Mouse (Mus musculus) B cell, adult 2 months (primary cell): ENCODE data around the gene Sirt6.
A peak's percentile ranks its signal among the peaks of the same experiment; 100 is the strongest.

ENCODE experiments used
- DNase-seq, 2 experiments: peaks; one replicate each; pipeline ENCODE4 v3.0.0; 2022

Gene Sirt6

DNA sequence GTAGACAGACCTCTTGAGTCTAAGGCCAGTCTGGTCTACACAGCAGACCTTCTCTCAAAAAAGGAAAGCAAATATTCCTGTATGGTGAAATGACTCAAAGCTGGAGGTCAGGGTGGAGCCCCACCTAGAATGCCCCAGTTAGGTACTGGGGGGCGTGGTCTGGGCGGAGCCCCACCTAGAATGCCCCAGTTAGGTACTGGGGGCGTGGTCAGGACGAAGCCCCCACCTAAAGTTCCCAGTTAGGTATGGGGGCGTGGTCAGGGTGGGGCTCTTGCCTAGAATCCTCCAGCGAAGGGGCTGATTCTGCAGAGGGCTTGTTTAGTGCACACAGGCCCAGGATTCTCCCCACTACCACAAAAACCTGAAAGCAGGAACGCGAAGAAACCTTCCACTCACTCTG lies 4.2 kb downstream of the Sirt6 start:
- no peak for DNase-seq

DNA sequence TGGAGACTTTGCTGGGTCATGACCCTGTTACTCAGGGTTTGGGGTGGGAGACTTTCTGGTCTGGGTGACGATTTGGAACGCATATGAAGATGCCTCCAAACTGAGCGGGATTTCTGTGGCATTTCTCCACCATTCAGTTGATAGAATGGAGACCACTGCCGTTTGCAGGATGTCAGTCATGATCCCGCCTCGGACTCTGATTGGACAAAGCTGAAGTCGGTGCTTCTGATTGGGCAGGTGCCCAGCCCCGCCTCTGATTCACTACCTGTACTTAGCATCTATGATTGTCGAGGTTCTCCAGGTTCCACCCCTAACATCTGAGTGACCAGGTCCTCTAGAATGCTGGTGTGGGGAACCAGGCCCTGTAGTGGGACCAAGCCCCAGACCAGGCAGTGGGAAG lies 6.8 kb downstream of the Sirt6 start:
- no peak for DNase-seq

DNA sequence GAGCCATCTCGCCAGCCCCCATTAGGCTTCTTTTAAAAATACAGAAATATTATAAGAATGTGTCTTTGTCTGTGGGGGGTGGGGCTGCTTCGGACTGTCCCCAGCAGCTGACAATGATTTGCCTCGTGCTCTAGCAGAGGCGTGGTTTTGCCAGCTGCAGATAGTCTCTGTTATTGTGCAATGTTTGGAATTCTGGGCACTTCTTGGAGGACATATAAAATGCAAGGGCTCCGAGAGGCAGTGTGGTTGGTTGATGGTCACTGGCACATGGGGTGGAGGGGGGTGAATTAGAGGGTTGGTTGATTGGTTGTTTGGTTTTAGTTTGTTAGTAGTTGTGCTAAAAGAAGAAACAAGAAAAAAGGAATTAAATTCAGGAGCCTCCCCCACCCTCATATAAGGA lies 7.6 kb downstream of the Sirt6 start:
- DNase-seq = no peak

DNA sequence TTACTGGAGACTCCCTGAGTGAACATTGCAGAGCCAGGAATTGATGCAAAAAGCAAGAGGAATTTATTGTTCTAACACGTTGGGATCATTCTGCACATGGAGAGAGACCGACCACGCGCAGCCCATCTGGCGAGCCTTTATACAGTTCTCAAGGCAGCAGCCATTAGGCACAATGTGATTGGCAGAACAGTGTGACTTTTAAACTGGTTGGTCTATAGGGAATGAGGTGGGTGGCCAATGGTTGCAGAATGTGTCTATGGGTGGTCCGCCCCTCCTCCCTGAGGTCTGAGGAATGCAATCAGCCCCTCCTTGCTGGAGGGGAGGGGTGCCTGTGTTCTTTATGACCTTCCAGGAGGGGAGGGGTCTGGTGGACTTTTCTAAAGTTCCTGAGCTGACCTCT lies 12.1 kb downstream of the Sirt6 start:
- DNase-seq = no peak

DNA sequence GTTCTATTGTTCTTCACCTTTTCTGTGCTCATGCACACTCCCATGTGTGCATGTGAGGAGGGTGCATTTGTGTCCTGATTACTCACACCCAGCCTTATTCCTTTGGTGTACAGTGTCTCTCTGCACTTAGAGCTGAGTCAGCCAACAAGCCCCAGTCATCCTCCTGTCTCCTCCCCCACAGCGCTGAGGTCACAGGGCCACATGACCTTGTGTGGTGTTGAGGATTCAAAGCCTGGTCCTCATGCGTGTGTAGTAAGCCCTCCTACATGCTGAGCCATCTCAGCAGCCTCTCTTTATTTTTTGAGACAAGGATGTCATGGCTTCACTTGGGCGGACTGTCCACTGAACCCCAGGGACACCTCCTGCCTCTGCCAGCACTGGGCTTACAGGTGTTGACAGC lies 14.8 kb downstream of the Sirt6 start:
- DNase-seq = no peak

DNA sequence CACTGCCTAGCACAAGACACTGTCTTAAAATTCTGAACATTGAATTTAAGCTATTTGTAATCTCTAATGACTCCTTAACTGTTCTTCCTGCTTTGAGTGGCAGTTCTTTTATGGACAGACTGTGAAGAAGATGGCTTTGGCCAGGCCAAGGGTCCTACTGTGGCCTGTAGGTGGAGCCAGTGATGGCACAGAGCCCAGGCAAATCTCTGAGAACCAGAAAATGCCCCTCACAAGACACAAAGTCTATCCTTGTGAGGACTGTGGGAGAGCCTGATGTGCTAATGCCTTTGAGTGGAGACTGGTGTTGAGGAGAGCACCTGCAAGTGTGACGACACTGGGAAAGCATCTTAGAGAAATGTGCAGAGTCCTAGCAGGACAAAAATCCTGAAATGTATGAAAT lies 19.3 kb downstream of the Sirt6 start:
- DNase-seq = no peak

DNA sequence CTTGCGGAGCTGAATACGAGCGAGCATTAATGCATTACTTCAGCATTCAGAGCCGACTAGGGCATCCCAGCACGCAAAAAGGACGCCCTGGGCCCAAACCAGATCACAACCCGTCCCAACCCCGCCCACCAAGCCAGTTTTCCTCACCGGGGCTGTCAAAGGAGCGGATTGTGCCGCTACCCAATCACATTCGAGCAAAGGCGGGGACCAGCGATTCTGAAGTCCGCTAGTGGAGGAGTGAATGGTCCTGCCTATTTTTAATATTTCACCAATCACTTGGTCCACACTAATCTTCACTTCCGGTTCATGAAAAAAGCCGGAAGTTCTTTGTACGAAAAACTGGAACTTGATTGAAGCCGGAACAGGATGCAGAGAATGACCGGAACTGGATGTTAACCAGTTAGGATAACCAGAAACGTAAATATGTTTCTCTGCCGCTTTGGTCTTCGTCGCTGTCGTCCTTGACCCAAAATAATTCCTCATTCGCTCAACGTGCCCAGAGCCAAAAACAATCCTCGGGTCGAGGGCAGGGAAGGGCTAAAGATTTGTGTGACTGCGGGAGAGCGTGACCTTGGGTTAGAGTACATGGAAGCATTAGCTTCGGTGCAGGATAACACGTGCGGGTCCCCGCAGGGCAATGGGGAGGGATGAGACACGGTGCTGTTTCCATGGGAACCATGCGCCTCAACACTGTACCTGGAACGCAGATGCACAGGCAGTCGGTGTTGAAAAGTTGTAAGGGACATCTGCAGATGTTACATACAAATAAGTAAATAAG lies 21.4 kb downstream of the Sirt6 start, which contains the start of gene BC025920:
Gene BC025920, plus strand, starts transcription at position 297 of the 778 bp plus-strand sequence.
- peak; percentile 84 to 86 for DNase-seq

DNA sequence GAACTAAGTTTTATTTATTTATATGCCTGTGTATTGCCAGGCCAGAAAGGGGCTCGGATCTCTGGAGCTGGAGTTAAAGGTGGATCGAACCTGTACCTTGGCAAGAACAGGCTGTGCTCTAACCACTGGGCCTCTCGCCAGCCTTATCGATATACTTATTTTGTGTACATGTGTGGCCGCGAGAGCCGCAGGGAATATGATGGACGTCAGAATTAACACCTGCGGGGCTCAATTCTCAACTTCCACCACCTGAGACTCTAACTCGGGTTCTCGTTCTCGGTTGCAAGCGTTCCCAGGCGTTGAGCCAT lies 22.0 kb downstream of the Sirt6 start:
- no peak for DNase-seq

DNA sequence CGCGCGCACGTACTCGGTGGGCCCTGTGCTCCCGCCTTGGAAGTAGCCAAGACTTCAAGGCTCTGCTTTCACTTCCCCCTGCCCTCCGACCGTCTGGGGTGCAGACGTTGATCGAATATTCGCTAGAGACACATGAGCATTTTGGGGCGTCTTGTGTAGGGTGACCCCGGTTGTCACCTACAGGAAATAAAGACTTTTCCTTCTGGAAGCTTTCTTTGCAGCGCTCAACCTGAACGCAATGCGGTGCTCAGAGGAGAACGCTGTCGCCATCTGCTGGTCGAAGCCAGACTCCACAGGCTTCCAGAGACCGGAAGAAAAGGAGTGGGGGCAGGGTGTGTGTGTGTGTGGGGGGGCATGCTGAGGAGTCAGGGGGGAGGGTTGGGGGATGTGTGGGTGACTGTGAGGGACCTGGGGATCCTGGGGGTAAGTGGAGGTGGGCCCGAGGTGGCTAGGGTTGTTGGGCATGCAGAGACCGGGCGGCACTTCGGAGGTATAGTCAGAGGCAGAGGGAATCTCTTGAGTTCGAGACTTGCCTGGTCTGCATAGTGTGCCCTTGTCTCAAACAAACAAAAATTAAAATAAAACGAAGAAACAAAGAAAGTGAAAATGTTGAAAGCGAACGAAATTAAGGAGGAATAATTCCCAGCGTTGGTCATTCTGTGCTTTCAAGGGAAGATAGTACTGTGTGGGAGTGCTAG lies 22.5 kb downstream of the Sirt6 start:
- peak; percentile 84 to 85 for DNase-seq

DNA sequence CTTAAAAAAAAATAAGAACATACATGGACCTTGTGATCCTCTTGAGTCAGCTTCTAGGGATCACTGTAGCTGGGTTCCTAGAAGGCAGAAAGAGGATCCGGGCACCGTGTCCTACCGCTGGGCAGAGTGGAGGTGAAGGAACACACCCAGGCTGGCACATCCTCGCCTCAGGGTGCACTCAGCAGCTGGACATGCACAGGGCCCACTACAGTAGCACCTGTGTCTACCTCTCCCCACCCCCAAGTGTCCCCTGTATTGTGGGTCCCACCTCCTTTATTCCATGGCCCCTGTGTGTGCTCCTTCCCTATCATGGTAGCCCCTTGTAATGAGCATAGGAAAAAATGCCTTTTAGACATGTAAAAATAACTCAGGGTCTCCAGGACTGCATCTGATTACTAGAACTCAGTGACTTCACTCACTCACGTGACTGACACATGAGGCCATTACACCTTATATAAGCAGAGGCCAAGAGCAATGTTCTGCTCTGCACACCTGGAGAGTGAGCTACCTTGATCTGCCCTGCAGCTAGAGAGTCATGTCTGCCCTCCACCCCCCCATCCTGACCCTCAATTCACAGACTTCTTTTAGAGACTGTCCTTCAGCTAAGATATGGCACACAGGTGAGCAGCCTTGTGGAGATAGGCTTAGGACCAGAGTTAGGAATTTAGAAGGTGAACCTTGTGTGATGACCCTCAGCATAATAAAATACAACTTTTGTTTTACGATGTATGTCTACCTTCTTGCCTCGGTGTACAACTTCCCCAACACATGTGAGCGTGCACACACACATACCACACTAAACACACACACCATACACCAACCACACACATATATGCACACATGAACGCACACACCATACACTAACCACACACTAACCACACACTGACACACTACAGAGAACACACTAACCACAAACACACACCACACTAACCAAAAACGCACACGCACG lies 23.3 kb downstream of the Sirt6 start:
- peak; percentile 20 to 29 for DNase-seq

DNA sequence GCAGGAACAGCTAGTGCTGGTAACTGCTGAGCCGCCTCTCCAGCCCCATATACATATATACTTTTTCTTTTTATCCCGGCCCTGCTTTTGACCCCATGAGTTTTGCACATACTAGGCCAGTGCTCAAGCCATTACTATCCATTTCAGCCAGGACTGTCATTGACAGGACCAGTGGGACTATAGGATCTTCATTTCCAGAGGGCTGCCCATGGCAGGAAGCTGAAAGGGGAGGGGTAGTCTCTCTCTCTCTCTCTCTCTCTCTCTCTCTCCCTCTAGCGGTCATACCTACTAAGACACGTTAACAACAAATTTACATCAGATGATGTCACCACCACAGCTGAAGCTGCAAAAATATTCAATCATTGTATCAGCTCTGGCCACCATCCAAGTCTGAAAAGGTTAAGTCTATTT lies 24.9 kb downstream of the Sirt6 start:
- peak; percentile 52 to 53 for DNase-seq

DNA sequence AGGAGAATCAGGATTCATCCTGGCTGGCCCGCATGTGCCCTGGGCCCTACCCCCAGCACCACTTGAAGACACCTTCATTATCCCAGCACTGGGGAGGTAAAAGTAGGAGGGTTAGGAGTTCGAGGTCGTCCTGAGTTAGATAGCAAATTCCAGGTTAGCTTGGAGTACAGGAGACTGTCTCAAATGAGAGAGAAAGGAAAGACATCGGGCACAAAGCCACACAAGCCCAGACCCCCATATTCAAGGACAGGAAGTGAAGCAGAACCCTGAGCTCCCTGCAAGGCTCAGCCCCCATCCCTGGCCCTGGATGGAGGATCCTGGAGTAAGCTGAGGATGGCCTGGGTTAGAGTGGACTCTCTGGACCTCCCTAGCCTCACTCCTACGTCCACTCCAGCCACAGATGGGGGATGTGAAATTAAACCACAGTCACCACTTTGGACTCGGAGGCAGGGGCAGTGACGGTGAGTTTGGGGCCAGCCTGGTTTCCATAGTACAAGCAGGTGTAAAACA lies 26.1 kb downstream of the Sirt6 start:
- no peak for DNase-seq

DNA sequence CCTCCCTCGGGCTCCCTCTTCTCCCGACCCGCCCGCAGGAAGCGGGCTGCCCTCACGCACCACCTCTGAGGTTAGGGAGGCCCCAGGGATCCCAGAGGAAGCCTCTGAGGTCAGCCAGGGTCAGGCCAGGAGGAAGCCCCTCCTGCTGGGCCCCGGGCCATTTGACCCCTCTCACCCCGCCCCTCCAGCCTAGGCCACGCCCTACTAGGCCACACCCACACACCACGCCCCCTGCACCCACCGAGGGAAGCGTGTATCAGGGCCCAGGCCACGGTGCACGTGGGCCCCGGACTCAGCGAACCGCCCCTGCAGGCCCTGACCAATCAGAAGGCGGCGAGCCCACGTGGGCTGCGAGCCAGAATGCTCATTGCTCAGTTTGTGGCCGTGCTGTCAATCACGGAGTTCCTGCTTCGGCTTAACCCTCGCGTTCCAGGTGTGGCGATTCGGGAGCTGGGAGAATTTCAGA lies 26.8 kb downstream of the Sirt6 start, which contains the start of gene Tle6:
Gene Tle6, minus strand, starts transcription at position 336 of the 466 bp plus-strand sequence.
- DNase-seq = peak; percentile 92 to 93

DNA sequence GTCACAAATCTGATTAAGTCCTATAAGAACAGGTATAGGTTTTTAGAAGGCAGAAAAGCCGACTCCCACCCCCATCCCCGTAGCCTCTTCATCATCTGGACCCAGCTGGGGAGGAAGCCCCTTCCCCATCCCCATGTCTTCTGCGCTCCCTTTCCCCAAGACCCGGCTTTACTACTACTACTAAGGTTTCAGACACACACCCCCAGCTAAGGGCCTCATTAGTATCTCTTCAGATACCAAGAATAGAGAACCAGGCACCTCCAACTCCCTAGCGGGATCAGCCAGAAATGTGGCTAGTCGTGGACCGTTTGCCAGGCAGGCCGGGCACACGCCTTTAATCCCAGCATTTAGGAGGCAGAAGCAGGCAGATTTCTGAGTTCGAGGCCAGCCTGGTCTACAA lies 27.5 kb downstream of the Sirt6 start:
- no peak for DNase-seq

DNA sequence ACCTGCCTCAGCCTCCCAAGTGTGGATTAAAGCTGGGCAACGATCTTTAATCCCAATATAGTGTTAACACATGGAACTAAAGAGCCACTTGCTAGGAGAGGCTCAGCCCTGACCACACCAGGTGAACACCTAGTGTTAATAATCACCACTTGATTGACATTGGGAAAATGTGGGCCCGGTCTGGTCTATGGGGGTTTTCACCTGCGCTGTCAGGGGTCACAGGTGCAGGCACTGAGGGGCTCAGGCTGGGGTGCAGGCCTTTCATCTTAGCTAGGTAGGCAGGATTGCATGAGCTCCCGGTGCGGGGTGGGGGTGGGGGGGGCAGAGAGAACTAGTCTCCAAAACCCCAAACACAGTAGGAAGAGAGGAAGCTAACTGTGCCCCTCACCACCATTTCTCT lies 28.0 kb downstream of the Sirt6 start:
- no peak for DNase-seq

DNA sequence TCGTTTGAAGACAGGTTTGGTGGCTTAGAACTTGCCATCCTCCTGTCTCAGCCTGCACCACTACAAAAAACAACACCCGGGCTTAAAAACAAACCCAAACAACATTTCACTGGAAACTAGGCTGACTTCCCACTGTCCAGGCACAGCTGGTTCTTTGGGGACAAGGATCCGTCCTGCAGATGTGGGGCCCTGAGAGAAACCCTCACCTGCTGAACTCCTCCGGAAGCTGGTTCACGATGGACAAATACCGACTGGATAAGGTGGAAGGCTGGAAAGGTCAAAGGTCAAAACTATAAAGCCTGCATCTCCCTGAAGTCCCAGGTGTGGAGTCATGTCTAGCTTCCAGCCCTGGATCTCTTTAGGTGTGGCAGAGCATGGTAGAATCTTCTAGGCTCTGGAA lies 28.7 kb downstream of the Sirt6 start:
- DNase-seq = no peak

DNA sequence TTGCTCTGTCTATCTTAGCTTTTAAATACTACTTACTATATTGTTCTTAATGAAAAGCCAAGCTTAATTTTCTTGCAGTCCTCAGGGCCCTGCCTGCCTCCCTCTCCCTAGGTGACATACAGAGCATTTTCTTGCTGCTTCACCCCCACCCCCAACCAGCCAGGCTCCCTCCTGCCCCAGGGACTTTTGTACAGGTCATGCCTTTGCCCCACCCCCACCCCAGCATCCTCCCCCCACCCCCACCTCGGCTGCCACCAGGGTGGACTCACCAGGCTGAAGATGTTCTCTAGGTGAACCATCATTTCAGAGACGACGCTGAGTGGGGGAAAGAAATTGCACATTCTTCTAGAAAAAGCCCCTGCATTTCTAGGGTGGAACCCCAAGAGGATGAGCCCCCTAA lies 29.3 kb downstream of the Sirt6 start:
- DNase-seq = no peak

DNA sequence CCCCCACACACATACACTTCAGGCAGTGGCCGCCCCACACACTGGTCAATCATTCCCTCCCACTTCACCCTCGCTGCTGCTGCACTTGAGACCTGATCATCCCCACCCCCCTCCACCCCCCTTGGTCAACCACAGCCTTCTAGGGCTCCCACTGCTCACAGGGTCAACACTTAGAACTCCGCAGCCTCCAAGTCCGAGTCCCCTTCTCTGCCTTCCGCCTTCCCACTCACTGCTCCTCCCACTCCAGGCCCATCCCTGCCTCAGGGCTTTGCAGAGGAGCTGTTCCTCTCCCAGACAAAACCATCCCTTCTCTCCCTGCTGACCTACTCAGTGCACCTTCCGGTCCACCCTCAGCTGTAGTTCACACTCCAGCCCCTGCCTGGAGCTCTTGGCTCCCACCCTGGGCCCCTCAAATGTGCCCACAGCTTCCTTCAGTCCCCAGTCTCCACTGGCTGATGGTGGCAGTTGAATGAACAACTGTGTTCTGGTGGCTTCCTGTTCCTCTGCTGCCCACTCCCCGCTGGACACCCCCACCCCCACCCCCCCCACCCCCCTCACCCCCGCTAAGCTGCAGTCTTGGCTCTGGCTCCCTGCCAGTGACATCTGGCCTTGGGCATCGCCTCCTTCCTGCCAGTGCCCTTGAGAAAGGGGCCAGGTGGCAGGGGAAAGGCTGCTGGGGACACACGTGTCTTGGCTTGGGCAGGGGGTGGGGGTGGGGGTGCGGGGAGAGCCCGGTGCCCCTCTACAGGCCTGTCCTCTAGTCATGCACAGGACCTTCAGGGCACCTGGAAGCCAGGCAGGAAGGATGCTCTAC lies 30.3 kb downstream of the Sirt6 start:
- DNase-seq = no peak

DNA sequence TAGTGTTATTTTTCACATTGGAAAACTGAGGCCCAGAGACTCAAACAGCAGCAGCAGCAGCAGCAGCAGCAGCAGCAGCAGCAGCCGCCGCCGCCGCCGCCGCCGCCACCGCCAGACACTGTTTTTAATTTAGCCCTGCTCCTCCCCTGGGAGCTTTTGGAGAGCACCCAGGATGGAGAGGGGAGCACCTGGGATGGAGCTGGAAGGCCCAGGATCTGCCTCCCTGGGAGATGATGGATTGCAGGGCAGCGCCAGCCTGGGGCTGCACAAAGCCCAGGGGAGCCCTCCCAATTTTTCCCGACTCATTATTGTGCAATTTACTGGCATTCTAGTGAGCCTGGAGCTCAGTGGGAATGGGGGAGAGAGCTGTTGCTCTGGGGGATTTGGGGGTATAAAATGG lies 31.0 kb downstream of the Sirt6 start:
- DNase-seq = no peak

DNA sequence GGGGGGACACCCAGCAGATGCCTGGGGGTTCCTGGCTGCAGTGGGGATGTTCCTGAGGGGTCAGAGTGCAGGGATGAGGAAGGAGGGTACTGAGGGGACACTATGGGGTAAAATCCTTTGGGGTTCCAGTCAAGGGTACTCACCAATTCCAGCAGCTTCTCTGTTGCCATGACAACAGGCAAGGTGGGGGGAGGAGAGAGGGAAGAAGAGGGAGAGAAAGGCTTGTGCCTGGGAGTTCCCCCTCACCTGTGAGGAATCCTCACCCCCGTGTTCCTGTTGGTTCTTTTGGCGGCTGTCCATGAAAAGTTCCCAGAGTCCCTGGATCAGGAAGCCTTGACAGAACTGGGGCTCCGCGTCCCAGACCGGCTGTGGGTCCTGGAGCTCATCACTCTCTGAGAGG lies 32.0 kb downstream of the Sirt6 start:
- DNase-seq = no peak

DNA sequence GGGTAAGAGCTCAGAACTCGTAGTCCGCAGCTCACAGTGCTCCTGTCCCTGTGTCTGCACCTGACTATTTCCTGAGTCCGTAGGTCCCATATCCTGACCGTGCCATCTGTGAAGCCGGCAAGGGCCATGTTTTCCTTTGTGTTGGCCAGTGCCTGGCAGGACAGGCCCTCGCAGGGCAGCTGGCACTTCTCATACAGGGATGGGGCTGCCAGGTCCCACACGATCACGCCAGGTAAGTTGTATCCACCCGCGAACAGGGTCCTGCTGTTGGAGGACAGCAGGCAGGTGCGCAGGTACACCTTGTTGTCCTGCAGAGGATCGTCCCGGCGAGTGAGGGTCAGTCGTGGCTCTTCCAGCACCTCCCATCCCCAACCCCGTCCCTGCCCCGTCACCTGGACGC lies 33.7 kb downstream of the Sirt6 start:
- no peak for DNase-seq

DNA sequence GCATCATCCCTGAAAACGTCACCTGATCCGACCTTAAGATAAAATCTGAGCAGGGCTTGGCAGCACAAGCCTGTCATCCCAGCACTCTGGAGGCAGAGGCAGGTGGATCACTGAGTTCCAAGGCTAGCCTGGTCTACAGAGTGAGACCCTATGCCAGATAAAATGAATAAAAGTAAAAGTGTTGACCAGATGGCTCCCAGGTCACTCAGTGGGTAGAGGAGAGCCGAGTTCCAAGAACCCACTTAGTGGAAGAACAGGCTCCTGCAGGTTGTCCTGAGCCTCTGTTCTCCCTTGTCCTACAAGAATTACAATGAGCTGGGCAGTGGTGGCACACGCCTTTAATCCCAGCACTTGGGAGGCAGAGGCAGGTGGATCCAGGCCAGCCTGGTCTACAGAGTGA lies 34.4 kb downstream of the Sirt6 start:
- no peak for DNase-seq
